Mouse (Mus musculus) midbrain, embryonic 13.5 days (tissue): ENCODE data around the gene Slc25a33. TPM values are rescaled to one million over a fixed set of nuclear protein-coding genes. Genes with fewer than 3 reads are reported as not detected.
"Not testable (repeated sequence)": the region's sequence is repeated elsewhere in the genome, so short reads cannot be mapped to it uniquely, and the experiment has no call there.

Experiments
- ATAC-seq: fragments of 200-750 bp; cut with Nextera tagmentation; 2 replicates; pipeline ENCODE4 v1.8.0; 2017; ENCODE audit warnings: mild to moderate bottlenecking, moderate TSS enrichment, moderate library complexity
- H3K27ac ChIP-seq: fragments of 300-500 bp; sonication (generic); 2 replicates; pipeline ENCODE4 v1.5.1; 2015; ENCODE audit warnings: inconsistent platforms, mild to moderate bottlenecking, moderate library complexity
- H3K27me3 ChIP-seq: fragments of 300-500 bp; sonication (generic); 2 replicates; pipeline ENCODE4 v1.6.1; 2015; ENCODE audit warnings: mild to moderate bottlenecking, inconsistent platforms
- H3K36me3 ChIP-seq: fragments of 300-500 bp; sonication (generic); 2 replicates; pipeline ENCODE4 v1.6.1; 2015; ENCODE audit warnings: mild to moderate bottlenecking, inconsistent platforms
- H3K4me1 ChIP-seq: fragments of 300-500 bp; sonication (generic); replicated peaks from 2 replicates; pipeline ENCODE4 v1.6.1; 2015; ENCODE audit warnings: inconsistent platforms
- H3K4me2 ChIP-seq: fragments of 300-500 bp; sonication (generic); replicated peaks from 2 replicates; pipeline ENCODE4 v1.6.1; 2015; ENCODE audit warnings: moderate library complexity, mild to moderate bottlenecking, inconsistent platforms
- H3K4me3 ChIP-seq: fragments of 300-500 bp; sonication (generic); replicated peaks from 2 replicates; pipeline ENCODE4 v1.5.1; 2015; ENCODE audit warnings: mild to moderate bottlenecking, inconsistent platforms
- H3K9ac ChIP-seq: fragments of 300-500 bp; sonication (generic); replicated peaks from 2 replicates; pipeline ENCODE4 v1.6.1; 2015; ENCODE audit warnings: mild to moderate bottlenecking, inconsistent platforms
- H3K9me3 ChIP-seq: fragments of 300-500 bp; sonication (generic); 2 replicates; pipeline ENCODE4 v1.6.1; 2016; ENCODE audit warnings: mild to moderate bottlenecking, inconsistent platforms
- WGBS: fragments of 180-500 bp; shearing (Covaris S2); methylation state at CpG from one replicate; pipeline ENCODE4 v1.1.7; 2015; 5-methylcytosine and 5-hydroxymethylcytosine counted together
- polyA plus RNA-seq: library from polyadenylated mRNA; unstranded; fragments of >200 nt; fragmentation: Nextera tagmentation; extraction: Ambion mirVana; gene quantifications from 2 replicates; pipeline ENCODE4 v1.2.1, GENCODE M21; 2015

The Slc25a33 gene
- polyA plus RNA-seq, 1 experiment from 2014 or later: 21.9 TPM

DNA sequence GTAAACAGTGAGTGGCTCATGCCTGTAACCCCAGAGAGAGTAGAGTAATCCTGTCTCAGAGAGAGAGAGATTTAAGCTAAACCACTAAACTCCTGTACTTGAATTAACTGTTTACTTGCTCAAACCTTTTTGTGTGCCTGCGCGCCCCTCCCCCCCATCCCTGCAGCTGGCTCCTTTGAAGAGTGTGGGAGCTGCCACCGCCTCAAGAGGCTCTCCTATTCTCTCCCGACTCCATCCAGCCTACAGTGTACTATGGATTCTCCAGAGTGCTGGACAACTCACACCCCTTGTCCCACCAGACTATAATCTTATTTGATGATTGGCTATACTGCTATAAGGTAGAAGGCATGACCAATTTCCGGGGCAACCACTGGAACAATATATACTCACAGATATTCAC is 23.4 kb downstream of the Slc25a33 start:
- no peak overlapping the region for H3K4me3 ChIP-seq
- WGBS: 23% methylated on average over 5 of the region's 5 CpGs
- H3K4me1 ChIP-seq: peaks cover 25% of the 10 kb centered on the region
- H3K4me2 ChIP-seq: no peak overlapping the region
- H3K9ac ChIP-seq: no peak overlapping the region
- H3K27ac ChIP-seq: no peak overlapping the region; the same call in 1 of the 2 replicates
- H3K27me3 ChIP-seq: peaks cover 11% of the 10 kb centered on the region
- no peaks in the 10 kb centered on the region for H3K9me3 ChIP-seq
- ATAC-seq: no peak
- peaks cover 13% of the 10 kb centered on the region for H3K36me3 ChIP-seq

DNA sequence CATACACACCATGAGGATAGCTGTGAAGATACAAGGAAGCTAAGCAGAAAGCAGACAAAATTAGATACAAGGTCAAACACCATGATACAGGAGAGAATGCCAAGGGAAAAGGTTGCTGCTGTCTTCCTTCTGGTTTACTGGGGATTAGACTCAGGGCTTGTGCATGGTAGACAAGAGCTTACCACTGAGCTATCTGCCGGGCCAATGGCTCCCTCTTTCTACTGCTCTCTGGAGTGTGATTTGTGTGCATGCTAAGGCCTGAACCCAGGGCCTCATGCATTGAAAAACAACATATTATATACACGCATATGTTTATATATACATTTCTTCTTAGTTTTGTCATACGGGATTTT is 24.4 kb downstream of the Slc25a33 start:
- H3K9me3 ChIP-seq, H3K27ac ChIP-seq, H3K9ac ChIP-seq, ATAC-seq, H3K4me2 ChIP-seq, H3K4me3 ChIP-seq: not testable (repeated sequence)
- H3K27me3 ChIP-seq: peaks cover 11% of the 10 kb centered on the region
- WGBS: 96% methylated on average over 3 of the region's 3 CpGs
- peaks cover 25% of the 10 kb centered on the region for H3K4me1 ChIP-seq
- H3K36me3 ChIP-seq: peaks cover 19% of the 10 kb centered on the region

DNA sequence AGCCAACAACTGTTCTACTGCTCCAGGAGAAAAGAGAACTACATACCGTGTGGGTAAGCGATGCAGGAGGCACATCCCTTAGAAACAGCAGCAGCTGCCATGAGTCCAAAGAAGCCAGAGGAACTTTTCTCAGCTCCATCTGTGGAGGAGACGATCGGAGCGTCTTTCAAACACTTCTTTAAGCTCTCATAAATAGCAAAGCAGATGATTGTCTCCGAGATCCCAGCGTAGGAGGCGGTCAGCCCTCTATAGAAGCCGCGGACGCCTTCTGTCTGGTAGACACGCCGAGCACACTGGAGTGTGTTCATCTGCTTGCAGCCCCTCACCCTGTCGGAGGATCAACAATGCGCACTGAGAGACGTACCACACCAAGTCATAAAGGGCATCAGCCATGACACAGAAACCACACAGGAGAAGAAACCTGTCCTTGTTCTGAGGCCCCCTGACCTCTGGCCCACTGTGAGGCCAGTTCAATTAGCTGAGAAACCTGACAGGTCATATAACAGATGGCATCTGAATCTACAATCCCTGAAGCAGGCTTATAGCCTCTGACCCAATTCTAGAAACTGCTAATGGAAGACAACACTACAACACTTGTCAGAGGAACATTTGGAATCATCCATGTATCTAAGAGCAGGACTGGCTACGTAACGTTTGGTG is 24.9 kb downstream of the Slc25a33 start:
- Histone ChIP-seq H3K9me3 (no peaks in the 10 kb centered on the region), H3K4me2 (no peak overlapping the region), H3K36me3 (peaks cover 22% of the 10 kb centered on the region), H3K27ac (no peak overlapping the region), H3K4me3 (no peak overlapping the region), H3K9ac (no peak overlapping the region), H3K27me3 (peaks cover 8% of the 10 kb centered on the region), H3K4me1 (peaks cover 25% of the 10 kb centered on the region)
- ATAC-seq: no peak
- WGBS: 84% methylated on average over 18 of the region's 18 CpGs

DNA sequence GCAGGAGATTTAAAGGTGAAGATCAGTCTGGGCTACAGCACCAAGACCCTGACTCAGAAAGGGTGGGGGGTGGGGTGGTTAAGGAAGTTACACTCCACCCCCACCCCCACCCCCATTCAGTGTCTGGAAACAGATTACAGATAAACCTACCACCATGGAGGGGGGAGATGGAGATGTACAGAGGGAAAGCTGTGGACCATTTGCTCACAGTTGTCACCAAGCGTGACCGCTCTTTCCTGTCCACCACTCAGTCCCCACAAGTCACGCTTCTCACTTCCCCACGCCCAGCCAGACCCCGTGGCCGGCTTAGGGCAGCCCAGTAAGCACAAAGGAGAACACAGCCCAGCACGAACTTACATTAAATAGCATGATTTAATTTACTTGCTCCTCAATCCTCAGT is 30.0 kb downstream of the Slc25a33 start:
- Histone ChIP-seq H3K36me3 (peaks cover 46% of the 10 kb centered on the region), H3K4me3 (no peak overlapping the region), H3K27ac (no peak overlapping the region), H3K4me1 (no peaks in the 10 kb centered on the region), H3K9ac (no peak overlapping the region), H3K27me3 (no peaks in the 10 kb centered on the region), H3K9me3 (no peaks in the 10 kb centered on the region), H3K4me2 (no peak overlapping the region)
- ATAC-seq: no peak
- 93% methylated on average over 7 of the region's 7 CpGs for WGBS

DNA sequence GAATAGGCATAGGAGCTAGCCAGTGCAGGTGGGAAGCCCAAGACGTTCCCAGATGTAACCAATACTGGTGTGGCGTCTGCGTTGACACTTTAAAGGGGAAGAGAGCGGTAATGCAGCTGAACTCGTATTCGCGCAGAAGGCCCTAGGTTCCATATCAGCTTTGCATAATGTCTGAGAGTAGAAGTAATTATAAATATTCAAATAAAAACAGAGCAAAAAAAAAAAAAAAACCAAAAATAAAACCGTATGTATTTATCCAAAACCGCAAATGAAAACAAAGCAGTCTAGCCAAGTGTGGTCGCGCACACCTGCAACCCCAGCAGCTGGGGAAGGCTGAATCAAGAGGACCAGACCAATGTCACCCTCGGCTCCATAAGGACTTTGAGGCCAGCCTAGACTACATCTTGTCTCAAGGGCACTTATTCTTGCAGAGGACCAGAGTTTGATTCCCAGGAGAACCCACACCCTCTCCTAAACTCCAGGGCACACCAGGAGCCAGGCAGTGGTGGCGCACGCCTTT is 32.0 kb downstream of the Slc25a33 start:
- Histone ChIP-seq H3K9me3 (no peaks in the 10 kb centered on the region), H3K4me2 (no peak overlapping the region), H3K27me3 (no peaks in the 10 kb centered on the region), H3K27ac (no peak overlapping the region), H3K4me1 (peaks cover 7% of the 10 kb centered on the region), H3K9ac (no peak overlapping the region), H3K4me3 (no peak overlapping the region), H3K36me3 (peaks cover 39% of the 10 kb centered on the region)
- 94% methylated on average over 14 of the region's 14 CpGs for WGBS
- no peak for ATAC-seq

DNA sequence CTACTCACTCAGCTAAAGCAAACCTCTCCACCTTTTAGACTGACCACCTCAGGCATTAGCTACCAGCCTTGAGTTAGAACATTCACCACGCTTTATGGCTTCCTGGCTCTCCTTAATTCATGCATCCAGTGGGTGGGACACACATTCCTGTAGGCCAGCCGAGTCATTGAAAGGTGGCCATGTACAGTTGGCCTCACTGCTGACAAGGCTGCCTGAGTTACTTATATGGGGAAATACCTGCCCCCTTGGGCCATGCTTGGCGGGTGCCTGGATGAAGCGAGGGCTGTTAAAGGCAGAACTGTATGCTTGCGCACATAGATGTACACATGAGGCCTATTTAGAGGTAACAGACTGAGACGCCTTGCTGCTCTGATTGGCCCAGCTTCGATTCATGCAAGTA is 33.8 kb downstream of the Slc25a33 start:
- Histone ChIP-seq H3K27ac (no peak overlapping the region), H3K27me3 (no peaks in the 10 kb centered on the region), H3K4me1 (peaks cover 25% of the 10 kb centered on the region), H3K9ac (no peak overlapping the region), H3K36me3 (peaks cover 34% of the 10 kb centered on the region), H3K4me2 (no peak overlapping the region), H3K4me3 (no peak overlapping the region), H3K9me3 (no peaks in the 10 kb centered on the region)
- WGBS: 95% methylated on average over 7 of the region's 7 CpGs
- no peak for ATAC-seq

DNA sequence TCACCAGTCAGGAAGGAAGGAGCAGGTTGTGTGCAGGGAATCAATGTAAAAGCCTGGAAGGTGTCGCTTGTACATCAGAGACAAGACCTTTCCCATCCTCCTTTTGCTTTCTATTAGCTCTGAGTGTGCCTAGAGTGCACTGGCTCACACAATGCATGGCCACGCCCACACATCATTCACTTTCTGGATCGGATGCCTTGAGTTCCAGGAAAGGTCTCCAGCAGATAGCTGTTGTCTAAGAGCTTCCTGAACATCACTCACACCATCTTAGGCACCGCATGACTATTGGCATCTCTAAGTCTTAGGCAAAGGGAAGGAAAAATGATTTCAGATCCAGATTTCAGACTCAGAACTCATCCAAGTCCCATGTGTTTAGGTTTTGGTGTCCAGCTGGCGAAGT is 34.6 kb downstream of the Slc25a33 start:
- Histone ChIP-seq H3K27ac (no peak overlapping the region), H3K27me3 (no peaks in the 10 kb centered on the region), H3K36me3 (peaks cover 26% of the 10 kb centered on the region), H3K4me3 (no peak overlapping the region), H3K4me2 (no peak overlapping the region), H3K4me1 (peaks cover 33% of the 10 kb centered on the region), H3K9me3 (no peaks in the 10 kb centered on the region), H3K9ac (no peak overlapping the region)
- no peak for ATAC-seq
- 77% methylated on average over 5 of the region's 5 CpGs for WGBS

DNA sequence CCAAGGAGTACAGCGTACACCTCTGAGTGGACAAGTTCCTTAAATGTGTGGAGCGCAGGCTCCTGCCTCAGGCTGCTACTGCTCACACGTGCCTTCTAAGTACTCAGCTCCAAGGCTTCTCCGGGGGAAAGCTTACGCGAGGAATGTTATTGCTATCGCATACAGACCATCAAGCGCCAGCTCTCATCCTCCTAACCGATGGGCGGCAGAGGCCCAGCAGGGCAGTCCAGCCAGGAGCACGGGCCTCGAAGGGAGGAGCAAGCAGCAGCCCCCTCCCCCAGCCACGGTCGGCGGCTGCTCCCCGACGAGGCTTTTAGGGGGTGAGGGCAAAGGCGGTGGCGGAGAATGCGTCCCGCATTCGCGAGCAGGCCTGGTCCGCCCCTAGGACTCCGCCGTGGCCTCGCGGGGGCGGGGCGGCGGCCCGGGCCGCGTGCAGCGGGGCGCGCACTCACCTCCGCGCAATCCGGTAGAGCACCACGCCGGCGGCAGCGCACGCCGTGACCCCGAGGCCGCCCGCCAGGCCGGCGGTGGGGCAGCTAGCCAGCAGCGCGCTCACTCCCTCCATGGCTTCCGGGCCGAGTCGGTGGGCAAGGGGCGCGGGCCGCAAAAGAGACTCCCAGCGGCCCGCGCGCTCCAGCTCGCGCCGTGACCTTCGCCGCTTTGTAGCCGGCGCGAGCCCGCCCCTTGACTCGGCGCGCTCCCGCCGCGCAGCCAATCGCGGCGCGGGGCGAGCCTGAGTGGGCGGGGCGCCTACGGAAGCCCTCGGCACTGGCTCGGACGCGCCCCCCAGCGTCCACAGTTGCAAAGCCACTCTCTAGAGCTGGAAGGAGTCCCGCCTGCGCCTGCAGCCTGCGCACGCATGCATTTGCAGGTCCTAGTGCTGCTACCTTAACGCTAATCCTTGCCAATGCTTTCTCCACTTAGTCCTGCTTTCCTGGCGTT is 36.4 kb downstream of the Slc25a33 start, which contains the start of gene Tmem201:
TSS of gene Tmem201 (minus strand) at position 662 of the 942 bp plus-strand sequence.
- under 1% methylated on average over 65 of the region's 97 CpGs for WGBS
- Histone ChIP-seq H3K27ac (peak within 1 kb of the TSS; percentile 88), H3K4me3 (peak within 1 kb of the TSS; percentile 80), H3K27me3 (no peaks in the 10 kb centered on the region), H3K4me2 (peak within 1 kb of the TSS; percentile 76), H3K4me1 (peaks cover 51% of the 10 kb centered on the region), H3K9me3 (no peaks in the 10 kb centered on the region), H3K9ac (peak within 1 kb of the TSS; percentile 91), H3K36me3 (peaks cover 9% of the 10 kb centered on the region)
- peak; percentile 87 for ATAC-seq

DNA sequence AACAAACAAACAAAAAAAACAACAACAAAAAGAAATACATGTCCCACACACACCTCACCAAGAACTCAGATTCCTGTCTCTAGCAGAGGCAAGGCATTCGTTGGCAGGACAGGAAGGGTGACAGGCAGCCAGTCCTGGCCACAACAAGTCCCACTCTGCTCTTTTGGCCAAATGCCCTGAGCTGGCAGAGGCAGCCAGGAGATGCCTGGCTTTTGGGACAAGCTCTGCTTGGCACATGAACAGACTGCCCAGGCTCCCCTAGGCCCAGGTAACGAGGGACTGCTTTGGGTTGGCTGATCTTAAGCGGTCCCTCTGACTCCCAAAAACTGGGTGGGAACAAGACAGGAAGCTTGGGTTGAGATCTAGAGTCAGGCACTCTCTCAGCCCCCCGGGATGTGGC is 37.5 kb downstream of the Slc25a33 start:
- Histone ChIP-seq H3K4me2 (peak overlapping the region; percentile 76), H3K27me3 (no peaks in the 10 kb centered on the region), H3K4me1 (peaks cover 56% of the 10 kb centered on the region), H3K27ac (no peak overlapping the region), H3K36me3 (peaks cover 11% of the 10 kb centered on the region), H3K9me3 (no peaks in the 10 kb centered on the region), H3K4me3 (peak overlapping the region; percentile 80), H3K9ac (peak overlapping the region; percentile 91)
- ATAC-seq: no peak
- WGBS: 50% methylated on average over 4 of the region's 4 CpGs

DNA sequence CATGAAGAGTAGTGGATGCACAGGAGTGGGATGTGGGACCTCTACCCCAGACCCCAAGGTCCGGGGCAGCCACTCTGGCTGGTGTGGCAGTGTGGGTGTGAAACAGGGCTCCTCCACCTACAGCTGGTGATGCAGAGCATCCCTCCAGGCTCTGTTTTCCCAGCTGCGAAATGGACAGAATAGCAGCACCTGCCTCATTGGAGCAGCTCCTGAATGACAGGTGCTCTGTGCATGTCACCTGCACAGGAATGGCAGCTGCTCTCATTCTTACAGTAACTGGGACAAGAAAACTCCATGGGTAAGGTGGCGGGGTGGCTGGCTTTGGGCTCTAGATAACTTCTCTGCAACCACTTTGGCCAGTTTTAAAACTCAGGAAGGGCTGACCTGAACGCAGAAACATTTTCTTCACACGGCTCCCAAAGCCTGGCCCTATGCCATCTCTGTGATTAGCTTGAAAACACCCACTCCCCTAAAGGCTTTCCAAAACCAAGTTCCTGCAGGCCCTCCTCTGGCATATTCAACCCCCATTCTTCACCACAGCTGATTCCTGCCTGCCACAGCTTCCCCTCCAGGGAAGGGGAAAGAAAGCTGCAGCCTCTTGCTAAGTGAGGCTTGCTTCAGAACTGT is 38.3 kb downstream of the Slc25a33 start:
- peak overlapping the region; percentile 91; the same call in 1 of the 2 replicates for H3K9ac ChIP-seq
- H3K27ac ChIP-seq: no peak overlapping the region
- H3K27me3 ChIP-seq: no peaks in the 10 kb centered on the region
- peak overlapping the region; percentile 2; the same call in 1 of the 2 replicates for H3K4me3 ChIP-seq
- 85% methylated on average over 5 of the region's 5 CpGs for WGBS
- no peak for ATAC-seq
- peaks cover 13% of the 10 kb centered on the region for H3K36me3 ChIP-seq
- peaks cover 60% of the 10 kb centered on the region for H3K4me1 ChIP-seq
- H3K9me3 ChIP-seq: no peaks in the 10 kb centered on the region
- H3K4me2 ChIP-seq: peak overlapping the region; percentile 76

DNA sequence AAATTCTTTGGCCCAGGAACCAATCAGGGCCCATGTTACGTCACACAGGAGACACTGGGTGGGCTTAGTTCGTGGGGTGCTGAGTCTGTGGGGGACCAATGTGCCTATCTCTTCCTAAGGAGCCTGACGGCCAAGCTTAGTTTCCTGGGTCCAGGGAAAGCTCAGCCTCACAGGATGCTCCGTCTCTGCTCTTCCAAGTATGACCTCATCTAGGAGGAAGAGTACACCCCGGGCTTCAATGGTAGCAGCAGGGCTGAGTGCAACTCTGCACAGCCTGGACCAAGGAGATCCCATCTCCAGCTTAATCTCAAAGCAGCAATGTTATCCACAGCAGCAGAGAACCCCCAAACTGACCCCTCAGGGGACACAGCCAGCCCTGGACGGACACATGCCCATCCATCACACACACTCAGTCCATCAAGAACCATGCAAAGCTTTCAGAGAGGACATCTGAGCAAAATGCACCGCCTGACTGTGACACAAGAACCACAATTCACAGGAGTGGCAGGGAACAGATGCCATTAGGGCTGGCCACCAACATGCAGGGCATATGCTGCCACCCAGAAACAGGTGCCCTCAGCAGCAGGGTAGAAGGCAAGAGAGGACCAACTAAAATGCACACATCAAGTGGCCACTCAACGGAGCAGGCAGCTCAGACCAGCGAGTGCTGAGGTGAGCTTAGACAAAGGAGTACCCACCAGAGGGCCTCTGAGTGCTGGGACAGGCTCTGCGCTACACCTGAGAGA is 39.2 kb downstream of the Slc25a33 start:
- no peak overlapping the region; the same call in 1 of the 2 replicates for H3K4me2 ChIP-seq
- H3K4me1 ChIP-seq: peaks cover 63% of the 10 kb centered on the region
- ATAC-seq: no peak
- no peak overlapping the region for H3K4me3 ChIP-seq
- H3K9me3 ChIP-seq: no peaks in the 10 kb centered on the region
- WGBS: 86% methylated on average over 10 of the region's 10 CpGs
- peaks cover 22% of the 10 kb centered on the region for H3K36me3 ChIP-seq
- no peaks in the 10 kb centered on the region for H3K27me3 ChIP-seq
- peak overlapping the region; percentile 55; the same call in 1 of the 2 replicates for H3K9ac ChIP-seq
- peak overlapping the region; percentile 21; the same call in 1 of the 2 replicates for H3K27ac ChIP-seq
